Mouse (Mus musculus): ENCODE measurements around the gene Fli1.
A peak's percentile ranks its signal among the peaks of the same experiment; 100 is the strongest.

Gene Fli1

DNA sequence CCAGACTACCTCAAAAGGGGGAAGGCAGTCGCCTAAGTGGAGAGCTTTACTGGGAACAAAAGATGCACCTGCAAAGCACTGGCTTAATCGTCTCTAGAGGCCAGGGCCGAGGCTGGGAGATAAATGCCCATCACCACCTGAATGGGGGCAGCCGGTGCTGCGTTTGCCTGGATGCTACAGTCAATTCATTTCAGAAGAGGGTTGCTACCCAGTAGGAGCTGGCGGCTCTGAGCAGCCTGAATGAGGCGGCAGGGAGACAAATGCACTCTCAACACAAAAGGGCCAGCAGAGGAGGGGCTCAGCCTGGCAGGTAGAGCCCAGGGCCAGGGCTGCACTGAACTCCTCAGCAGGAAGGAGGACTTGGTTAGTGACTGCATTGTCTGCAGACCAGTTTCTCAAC, 92.5 kb downstream of the Fli1 start:
- DNase-seq, result no peak

DNA sequence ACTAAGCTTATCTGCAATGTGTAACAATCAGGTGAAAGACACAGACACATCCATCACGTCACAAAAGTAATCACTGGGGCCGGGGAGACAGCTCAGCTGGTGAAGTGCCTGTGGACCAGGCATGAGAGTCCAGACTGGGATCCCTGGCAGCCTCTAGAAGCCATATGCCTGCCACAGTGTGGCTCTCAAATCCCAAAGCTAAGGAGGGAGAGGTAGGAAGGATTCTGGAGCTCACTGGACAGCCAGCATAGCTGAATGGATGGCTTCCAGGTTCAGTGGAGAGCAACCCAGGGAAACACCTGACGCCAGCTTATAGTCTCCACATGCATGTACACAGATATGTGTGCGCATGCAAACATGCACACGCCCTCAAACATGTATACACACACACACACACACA, 93.9 kb downstream of the Fli1 start:
- no peak for DNase-seq

DNA sequence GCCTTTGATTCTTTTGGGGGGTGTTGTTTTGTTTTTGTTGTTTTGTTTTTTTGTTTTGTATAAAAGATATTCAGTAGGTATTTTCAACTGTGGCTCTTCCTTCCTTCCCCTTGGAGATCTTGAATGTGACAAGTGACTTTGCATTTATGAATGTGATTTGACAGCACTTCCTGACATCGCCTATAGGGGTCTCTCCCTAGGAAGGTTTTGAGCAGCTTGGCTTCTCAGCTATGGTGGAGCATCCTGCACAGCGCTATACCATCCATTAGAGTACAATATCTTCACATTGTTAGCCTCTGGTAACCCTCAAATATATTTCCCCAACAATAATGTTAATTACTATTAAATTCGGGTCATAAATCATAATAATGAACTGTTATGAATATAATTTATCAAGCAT, 96.9 kb downstream of the Fli1 start:
- DNase-seq, result no peak

DNA sequence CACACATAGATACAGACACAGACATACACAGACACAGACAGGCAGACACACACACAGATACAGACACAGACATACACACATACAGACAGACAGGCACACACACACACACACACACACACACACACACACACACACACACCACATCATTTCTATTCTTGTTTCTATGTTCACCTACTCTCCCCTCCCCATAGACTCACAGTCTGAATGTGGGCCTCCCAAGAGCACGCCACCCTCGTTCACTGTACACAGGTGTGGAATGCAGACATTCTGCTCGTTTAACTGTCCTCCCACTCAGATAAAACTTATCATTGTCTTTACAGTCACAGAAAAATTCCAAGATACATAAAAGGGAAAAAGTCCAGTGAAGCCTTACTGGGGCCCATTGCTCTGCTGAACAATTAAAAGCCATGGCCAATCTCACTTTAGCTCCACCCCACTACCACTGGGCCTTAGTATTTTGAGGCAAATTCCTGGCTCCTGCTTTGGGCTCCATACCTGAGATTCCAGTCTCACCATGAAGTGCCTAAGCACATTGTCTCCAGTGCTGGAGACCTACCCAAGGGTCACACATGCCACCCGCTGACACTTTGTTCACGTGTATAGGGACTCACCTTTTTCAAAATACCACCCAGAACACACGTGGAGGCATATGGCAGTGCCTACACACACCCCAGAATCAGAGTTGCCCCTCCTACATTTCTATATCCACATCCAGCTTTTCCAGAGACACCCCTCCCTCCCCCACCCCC, 98.0 kb downstream of the Fli1 start:
- no peak for DNase-seq

DNA sequence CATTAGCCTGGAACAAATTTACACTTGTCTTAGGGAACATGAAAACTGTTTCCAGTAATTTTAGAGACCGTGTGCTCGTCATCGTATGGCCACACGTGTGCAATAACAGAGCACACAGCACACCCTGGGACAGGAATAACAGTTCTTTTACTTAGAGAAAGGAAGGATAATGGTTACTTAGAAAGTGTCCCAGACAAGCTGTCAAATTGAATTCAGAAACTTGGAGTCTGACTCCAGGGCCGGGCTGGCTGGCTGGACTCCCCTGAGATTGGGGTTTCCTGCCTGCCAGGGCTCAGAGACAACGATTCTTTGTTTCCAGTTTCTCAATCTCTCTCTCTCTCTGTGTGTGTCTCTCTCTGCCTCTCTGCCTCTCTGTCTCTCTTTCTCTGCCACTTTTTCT, 98.8 kb downstream of the Fli1 start:
- DNase-seq, result no peak

DNA sequence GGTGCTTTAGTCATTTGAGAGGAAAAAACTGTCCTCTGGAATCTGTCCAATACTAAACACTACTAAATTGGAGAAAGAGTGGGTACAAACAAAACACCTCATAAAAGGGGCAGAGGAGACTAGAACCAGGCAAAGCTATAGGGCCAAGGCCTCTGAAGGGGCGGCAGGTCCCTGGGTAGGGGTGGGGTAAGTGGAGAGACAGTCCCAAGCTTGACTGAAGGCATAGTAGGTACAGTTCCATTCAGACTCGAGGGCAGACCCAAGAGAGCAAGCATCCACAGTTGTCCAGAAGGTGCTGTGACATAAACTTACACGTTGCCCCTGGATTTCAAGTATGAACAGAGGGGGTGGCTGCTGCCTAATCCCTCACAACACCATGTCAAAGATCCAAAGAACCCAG, 99.5 kb downstream of the Fli1 start:
- DNase-seq, result no peak

DNA sequence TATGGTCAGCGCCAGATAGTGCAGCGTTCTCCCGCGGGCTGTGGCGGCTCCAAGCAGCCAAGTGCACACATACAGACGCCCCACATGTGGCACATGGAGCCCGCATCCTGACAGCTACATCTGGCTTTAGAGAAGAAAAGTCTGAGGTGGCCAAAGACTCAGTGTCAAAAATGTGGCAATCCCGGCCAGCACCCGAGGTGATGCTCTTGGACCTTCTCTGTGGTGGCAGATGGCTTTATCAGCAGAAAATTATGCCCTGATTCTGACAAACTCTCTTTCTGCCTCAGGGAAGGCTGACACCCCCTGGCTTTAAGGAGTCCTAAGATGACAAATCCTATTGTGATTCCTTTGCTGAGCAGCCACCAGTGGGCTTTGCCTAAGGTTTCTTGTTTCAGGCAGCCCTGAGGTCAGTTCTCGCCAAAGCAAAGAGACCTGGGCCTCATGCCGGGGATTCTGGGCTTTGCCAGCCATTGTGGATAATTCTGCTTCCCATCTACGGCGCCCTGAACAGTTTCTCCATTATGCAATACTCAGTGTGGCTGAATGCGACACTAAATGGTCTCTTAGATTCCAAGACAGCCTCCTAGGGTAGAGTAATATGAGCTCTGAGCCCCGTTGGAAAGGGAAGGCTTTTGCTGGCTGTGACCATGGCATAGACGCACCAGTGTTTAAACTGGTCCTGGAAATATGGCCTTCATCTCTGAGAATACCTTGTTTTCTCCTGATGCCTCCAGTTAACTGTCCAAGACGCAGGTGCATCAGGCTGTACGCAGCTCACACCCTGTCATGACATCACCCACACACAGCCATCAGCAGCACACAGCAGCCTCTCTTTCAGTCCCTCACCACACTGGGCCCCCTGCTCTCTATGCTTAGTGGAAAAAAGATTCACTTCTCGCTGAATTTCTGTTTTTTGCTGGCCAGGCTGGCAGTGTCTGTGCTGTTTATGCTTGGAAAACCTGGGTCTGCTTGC, 108.1 kb downstream of the Fli1 start:
- DNase-seq, result peak; percentile 5

DNA sequence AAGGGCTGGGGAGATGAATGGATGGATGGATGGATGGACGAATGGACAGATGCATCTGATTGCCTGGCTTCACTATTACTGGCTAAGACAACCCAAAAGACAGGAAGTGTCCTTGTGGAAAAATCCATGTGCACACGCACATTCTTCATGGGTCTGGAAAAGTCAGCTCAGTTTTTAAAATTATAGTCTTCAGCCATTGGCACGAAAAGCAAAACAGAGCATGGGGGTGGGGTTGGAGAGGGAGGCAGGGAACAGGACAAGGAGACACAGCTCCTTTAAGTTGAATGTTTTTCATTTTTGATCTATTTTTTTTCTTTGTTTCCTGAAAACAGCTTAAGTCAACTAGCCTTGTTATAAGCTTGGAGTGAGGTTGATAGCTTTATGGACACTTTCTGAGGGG, 111.6 kb downstream of the Fli1 start:
- DNase-seq, result no peak

DNA sequence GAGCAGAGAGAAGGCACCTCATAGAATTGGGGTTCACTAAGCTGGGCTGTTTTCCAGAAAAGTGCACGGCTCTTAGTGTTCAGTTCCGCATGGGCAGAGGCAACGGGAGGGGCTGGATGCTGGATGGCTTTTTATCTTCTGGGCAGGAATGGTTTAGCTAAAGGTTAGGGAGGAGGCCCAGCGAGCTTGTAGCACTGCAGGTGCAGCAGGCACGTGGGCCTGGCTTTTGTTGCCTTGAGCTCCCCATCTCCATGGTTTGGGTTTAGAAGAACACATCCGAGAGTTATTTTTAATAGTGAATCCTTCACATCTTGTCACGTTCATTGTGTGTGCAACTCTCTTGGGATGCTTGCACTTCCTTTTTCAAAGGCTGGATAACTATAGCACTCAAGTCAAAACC, 117.3 kb downstream of the Fli1 start:
- no peak for DNase-seq

DNA sequence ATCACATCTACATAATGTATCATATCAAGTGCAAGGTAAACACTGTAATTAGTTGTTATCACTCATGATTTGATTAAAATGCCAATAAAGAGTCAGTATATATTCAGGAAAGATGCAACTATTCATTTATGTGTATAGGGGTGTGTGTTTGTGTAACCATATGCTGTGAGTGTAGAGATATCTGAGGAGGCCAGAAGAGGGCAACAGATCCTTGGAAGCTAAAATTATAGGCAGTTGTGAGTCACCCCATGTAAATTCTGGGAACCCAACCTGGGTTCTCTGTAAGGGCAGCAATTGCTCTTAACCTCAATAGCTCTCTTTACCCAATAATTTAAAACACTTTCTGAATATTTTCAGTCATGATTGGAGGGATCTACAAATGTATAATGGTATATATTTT, 122.0 kb downstream of the Fli1 start:
- no peak for DNase-seq

DNA sequence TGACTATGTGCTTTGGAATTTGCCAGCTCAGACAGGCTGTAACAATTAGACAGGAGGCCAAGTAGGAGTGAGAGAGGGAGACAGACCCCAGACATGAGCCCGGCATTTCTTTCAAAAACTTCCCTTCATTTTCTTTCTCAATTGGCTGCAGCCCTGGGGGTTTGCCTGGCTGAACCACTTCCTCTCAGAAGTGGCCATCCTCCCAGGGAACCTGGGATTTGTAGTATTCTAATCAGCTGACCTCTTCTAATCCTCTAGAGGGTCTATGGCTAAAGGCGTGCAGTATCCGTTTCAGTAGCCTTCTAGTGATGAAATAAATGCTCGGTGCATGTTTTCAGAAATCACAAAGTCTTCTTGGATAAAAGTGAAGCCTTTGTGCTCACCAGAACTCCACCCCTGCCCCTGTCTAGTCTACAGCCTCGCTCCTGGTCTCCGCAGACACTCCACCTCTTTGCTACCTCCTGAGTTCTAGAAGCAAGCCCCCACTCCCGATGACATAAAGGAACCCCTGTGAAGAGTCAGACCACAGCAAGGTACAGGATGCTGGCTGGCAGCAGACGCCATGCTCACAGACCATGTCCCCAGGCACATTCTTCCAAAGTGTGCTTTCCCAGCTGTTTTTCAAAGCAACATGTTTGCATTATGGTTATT, 125.1 kb downstream of the Fli1 start:
- no peak for DNase-seq

DNA sequence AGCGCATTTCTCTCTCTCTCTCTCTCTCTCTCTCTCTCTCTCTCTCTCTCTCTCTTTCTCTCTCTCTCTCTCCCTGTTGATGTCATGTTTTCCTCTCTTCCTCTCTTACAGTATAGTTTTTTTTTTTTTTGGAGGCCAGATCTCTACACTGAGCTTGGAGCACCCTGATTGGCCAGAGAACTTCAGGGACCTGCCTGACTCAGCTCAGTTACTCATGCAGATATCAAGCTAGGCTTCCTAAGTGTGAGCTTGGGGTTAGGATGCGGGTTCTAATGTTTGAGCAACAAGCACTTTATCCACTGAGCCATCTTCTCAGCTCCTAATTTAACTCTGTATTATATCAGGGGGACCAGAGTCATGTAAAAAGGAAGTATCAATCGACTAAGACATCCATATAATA, 126.7 kb downstream of the Fli1 start:
- DNase-seq, result no peak

DNA sequence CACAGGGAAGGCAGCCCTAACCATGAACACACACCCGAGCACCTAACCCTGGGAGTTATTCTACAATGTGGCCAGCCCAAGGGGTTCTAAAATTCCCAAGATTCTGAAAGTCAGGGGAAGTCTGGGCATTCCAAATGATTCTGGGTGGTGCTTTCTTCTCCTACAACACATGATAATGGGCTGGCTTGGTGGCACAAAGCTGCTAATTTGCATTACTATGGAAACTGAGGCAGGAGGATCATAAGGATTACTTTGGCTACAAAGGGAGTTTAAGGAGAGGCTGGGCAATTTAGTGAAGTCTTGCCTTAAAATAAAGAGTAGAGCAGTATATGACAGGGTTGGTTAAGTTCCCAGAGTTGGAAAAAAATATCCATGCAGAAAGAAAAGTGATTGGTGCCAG, 127.7 kb downstream of the Fli1 start:
- DNase-seq, result no peak

DNA sequence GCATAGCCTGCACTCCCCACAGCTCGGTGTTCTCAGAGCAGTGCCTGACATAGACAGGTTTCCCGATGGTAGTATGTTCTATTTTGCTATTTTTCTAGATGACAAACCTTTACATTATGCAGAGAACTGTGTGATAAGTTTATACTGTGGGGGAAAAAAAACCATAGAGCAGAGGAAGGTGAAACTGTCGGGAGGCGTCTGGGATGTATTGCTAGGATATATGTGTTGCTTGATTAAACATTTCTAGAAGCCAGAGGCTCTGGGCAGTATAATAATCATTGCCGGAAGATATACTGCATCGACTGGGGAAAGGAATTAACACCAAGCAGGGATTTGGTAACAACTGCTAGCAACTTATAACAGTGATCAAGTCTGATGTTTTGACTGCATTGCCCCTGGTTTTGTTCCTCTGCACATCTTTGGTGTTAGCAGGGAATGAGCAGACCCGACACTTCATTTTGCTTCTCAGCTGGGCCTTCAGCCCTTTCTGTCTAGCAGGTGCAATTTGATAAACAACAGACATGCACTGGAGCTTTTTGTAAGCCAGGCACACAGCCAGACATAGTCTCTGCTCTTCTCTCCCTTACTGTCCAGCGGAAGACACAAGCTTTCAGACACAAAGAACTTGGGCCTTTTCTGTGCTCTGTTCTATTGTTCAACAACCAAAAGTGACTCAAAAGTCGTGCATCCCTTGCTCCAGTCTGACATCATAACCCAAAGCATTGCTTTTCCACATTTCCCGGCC, 129.7 kb downstream of the Fli1 start:
- DNase-seq, result no peak

DNA sequence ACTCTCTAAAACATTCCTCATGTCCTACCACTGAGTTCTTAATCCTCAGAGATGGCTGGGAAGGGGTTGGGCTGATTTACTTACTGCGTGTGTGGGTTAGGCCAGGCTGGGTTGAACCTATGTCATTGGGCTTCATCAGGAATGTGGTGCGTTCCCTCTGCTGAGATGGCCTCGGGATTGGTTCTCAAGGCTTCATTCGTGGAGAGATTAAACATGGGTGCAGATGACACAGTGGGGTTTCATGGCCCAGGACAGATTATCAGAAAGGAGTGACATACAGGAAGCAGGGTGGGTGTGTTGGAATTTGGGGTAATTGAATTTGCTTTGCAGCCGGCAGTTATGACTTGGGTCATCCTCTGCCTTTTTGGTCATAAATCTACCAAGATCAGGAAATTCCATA, 131.2 kb downstream of the Fli1 start:
- no peak for DNase-seq

DNA sequence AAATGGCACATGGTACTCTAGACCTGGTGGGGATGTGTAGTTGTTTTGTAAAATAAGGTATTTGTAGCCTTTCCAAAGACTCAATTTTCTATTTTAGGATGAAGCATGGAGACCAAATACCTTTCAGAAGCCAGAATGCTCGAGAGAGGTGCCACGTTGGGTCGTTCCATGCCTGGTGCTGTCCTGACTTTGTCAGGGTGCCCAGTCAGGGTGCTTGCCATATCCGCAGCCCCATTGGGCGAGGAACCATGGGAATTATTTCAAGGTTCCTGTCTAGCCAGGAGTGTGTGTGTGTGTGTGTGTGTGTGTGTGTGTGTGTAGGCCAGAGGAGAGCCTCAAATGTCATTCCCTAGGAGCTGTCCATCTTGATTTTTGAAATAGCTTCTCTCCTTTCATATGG, 132.0 kb downstream of the Fli1 start:
- DNase-seq, result no peak

DNA sequence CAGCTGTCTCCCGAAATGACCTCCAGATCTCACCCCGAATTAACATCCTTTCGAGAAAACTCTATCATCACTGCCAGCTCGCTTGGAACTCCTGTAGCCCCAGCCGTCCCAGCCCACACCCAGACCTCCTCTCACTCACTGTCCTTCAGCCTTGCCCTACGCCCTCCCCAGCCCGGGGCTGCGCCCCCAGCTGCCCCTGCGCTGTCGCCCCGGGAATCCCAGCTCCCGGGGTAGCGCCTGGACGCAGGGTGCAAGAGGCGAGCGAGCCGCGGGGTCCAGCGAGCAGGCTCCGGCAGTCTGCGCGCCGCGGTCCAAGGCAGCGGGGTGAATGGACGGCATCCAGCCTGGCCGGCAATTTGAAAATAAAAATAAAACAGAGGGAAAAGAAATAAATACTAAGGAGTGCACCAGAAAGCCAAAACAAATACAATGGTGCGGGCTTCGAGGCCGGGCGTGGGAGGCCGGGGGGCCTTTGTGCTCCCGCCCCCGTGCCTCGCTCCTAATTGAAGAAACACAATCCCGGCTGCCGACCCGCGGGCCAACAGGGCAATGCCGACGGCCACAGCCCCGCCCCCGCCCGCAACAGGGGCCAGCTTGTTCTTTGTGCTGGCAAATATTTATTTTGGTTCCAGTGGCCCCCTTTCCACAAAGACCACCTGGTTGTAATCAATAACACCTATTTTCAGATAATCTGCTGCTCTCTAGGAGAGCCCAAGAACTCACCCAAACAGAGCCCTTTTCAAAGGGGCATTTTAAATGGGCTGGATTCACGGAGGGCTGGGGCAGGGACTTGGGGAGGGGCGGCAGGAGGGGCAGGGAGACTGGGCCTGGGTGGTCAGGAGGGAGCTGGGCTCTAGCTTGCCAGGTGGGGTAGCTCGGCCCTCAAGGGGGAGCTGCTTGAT, 133.3 kb downstream of the Fli1 start:
- DNase-seq, result no peak

DNA sequence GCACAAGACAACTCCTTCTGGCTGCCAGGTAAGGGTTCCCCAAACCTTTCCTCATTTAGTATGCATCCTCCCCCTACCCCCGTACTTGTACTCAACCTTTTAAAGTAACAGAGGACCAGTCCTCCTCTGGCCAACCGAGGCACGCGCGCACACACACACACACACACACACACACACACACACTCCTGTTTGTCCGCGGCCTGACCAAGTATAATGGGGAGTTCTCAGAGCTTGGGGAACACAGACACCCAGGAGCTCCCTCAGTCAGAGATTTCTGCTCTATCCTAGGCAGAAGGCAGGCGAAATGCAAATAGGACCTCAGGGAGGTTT, 134.0 kb downstream of the Fli1 start:
- no peak for DNase-seq

DNA sequence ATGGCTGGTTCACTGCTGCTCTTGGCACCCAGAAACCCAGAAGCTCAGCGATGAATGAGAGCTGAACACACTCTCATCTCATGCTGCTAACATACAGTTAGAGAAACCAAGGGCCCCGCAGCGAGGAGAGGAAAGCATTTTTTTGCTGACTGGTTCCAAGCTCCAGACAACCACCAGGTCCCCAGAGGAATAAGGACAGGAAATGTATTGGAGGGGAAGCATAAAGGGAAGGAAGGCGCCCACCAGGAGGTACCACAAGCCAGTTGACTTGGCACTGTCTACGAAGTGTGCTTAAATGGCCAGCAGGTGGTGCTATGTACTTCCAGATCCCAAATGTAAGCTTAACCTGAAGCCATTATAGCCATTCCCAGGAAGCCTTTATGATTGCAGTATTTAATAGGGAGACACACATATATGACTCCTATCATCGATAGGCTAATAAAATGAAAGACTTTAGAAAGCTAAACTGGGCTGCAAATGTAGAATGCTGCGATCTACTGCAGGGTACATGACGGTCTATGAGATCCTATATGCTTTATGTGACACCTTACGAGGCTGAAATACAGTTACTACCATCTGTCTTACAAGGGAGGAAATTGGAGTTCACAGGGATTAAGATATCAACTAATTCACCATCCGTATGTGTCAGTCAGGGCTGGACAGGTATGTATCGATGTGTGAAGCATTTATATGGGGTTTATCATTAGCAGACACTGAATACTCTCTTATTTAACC, 137.3 kb downstream of the Fli1 start:
- peak; percentile 56 for DNase-seq

DNA sequence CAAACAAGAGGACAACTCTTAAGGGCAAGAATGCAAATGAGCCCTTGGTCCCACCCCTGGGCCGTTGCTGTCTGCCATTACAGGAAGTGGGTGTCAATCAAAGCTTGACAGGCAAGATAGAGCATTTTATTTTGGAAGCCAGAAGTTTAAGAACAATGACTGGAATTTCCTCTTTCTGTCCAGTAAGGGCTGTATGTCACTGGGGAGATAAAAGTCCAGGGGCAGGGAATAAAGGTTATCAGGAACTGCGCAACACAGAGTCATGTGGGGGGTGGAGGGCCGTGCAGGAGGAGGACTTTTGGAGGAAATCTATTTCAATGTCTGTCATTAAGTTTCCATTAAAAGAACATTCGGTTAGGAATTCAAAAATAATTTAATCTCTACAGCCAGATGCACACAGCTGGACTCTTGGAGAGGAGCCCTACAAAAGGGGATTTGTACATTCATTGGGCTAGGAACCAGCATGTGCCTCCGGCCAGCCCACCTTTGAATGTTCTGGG, 141.9 kb downstream of the Fli1 start:
- DNase-seq, result no peak

DNA sequence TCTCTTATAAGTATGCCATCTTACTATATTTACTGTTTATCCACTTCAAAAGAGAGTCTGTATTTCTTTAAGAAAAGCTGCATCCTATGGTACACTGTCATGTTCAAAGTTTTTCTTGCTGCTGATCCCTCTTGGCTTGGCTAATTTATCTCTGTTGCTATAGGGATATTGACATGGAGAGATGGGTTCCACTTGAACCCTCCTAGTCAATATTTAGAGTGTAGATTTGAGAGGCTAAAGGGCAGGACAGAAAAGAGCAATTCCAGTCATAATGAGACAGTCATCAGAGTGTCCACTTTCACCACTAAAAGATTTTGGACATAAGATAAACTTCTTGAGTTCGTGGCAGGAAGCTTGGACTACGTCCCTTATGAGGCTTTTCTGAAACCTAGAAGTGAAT, 142.4 kb downstream of the Fli1 start:
- no peak for DNase-seq
